Mouse (Mus musculus) intestine, embryonic 15.5 days (tissue): ENCODE results near the gene Shisa8. TPM values are rescaled to one million over a fixed set of nuclear protein-coding genes. Genes with fewer than 3 reads are reported as not detected.

Source experiments
- ATAC-seq: fragments of 200-750 bp; cut with Nextera tagmentation; 2 replicates; pipeline ENCODE4 v1.8.0; 2017; ENCODE audit warnings: moderate TSS enrichment, moderate library complexity
- H3K27ac ChIP-seq: fragments of 300-500 bp; sonication (generic); 2 replicates; pipeline ENCODE4 v1.5.1; 2015; ENCODE audit warnings: mild to moderate bottlenecking, inconsistent platforms
- H3K27me3 ChIP-seq: fragments of 300-500 bp; sonication (generic); replicated peaks from 2 replicates; pipeline ENCODE4 v1.6.1; 2015; ENCODE audit warnings: inconsistent platforms
- H3K36me3 ChIP-seq: fragments of 300-500 bp; sonication (generic); 2 replicates; pipeline ENCODE4 v1.6.1; 2015; ENCODE audit warnings: inconsistent platforms
- H3K4me1 ChIP-seq: fragments of 300-500 bp; sonication (generic); replicated peaks from 2 replicates; pipeline ENCODE4 v1.6.1; 2015; ENCODE audit warnings: inconsistent platforms
- H3K4me2 ChIP-seq: fragments of 300-500 bp; sonication (generic); replicated peaks from 2 replicates; pipeline ENCODE4 v1.6.1; 2015; ENCODE audit warnings: mild to moderate bottlenecking, inconsistent platforms
- H3K4me3 ChIP-seq: fragments of 300-500 bp; sonication (generic); replicated peaks from 2 replicates; pipeline ENCODE4 v1.5.1; 2015; ENCODE audit warnings: inconsistent platforms
- H3K9ac ChIP-seq: fragments of 300-500 bp; sonication (generic); 2 replicates; pipeline ENCODE4 v1.6.1; 2015; ENCODE audit warnings: inconsistent platforms
- H3K9me3 ChIP-seq: fragments of 300-500 bp; sonication (generic); 2 replicates; pipeline ENCODE4 v1.6.1; 2016; ENCODE audit warnings: inconsistent platforms
- WGBS: fragments of 180-500 bp; shearing (Covaris S2); methylation state at CpG from one replicate; pipeline ENCODE4 v1.1.7; 2015; 5-methylcytosine and 5-hydroxymethylcytosine counted together
- polyA plus RNA-seq: library from polyadenylated mRNA; unstranded; fragments of >200 nt; fragmentation: Nextera tagmentation; extraction: Ambion mirVana; gene quantifications from 2 replicates; pipeline ENCODE4 v1.2.1, GENCODE M21; 2015

The Shisa8 gene
- polyA plus RNA-seq, 1 experiment from 2014 or later = 0.15 TPM

- H3K36me3 ChIP-seq = no peaks in the 10 kb centered on the region
- no peak overlapping the region for H3K9ac ChIP-seq
- H3K4me3 ChIP-seq = no peak overlapping the region
- ATAC-seq = no peak
- no peak overlapping the region for H3K27ac ChIP-seq
- H3K4me2 ChIP-seq = no peak overlapping the region
- peaks cover 62% of the 10 kb centered on the region for H3K27me3 ChIP-seq
- 78% methylated on average over 11 of the region's 12 CpGs for WGBS
- peaks cover 10% of the 10 kb centered on the region for H3K4me1 ChIP-seq
- H3K9me3 ChIP-seq = no peaks in the 10 kb centered on the region
Measured at GRCm38 (mm10) chr15:82220003-82220675, 7.5 kb upstream of the Shisa8 start.

- ATAC-seq = no peak
- H3K9me3 ChIP-seq = no peaks in the 10 kb centered on the region
- peaks cover 3% of the 10 kb centered on the region for H3K4me1 ChIP-seq
- H3K27me3 ChIP-seq = peaks cover 57% of the 10 kb centered on the region
- no peak overlapping the region for H3K27ac ChIP-seq
- WGBS = 76% methylated on average over 26 of the region's 26 CpGs
- H3K36me3 ChIP-seq = no peaks in the 10 kb centered on the region
- no peak overlapping the region for H3K4me2 ChIP-seq
- H3K9ac ChIP-seq = no peak overlapping the region
- H3K4me3 ChIP-seq = no peak overlapping the region
Measured at GRCm38 (mm10) chr15:82218778-82219666, 6.4 kb upstream of the Shisa8 start.

- H3K4me3 ChIP-seq = no peak overlapping the region
Measured at GRCm38 (mm10) chr15:82217980-82218379, 5.4 kb upstream of the Shisa8 start.

GRCm38 (mm10) chr15:82217039-82217438 is 4.4 kb upstream of the Shisa8 start:
- H3K4me1 ChIP-seq = peaks cover 9% of the 10 kb centered on the region
- H3K27me3 ChIP-seq = peaks cover 64% of the 10 kb centered on the region
- no peak for ATAC-seq
- no peaks in the 10 kb centered on the region for H3K9me3 ChIP-seq
- H3K4me2 ChIP-seq = no peak overlapping the region
- H3K36me3 ChIP-seq = no peaks in the 10 kb centered on the region
- H3K9ac ChIP-seq = no peak overlapping the region
- H3K4me3 ChIP-seq = no peak overlapping the region
- H3K27ac ChIP-seq = no peak overlapping the region
- WGBS = 25% methylated on average over 7 of the region's 7 CpGs

More at GRCm38 (mm10) chr15:82217980-82218379, 5.4 kb upstream of the Shisa8 start:
- no peaks in the 10 kb centered on the region for H3K36me3 ChIP-seq
- peaks cover 61% of the 10 kb centered on the region for H3K27me3 ChIP-seq
- no peak for ATAC-seq
- no peak overlapping the region for H3K27ac ChIP-seq
- no peak overlapping the region for H3K9ac ChIP-seq
- no peaks in the 10 kb centered on the region for H3K4me1 ChIP-seq
- no peak overlapping the region for H3K4me2 ChIP-seq
- 41% methylated on average over 9 of the region's 9 CpGs for WGBS
- no peaks in the 10 kb centered on the region for H3K9me3 ChIP-seq

- Histone ChIP-seq H3K36me3 (no peaks in the 10 kb centered on the region), H3K4me1 (peaks cover 16% of the 10 kb centered on the region), H3K9me3 (no peaks in the 10 kb centered on the region), H3K4me2 (no peak overlapping the region), H3K27ac (no peak overlapping the region), H3K9ac (no peak overlapping the region), H3K27me3 (peaks cover 71% of the 10 kb centered on the region), H3K4me3 (no peak overlapping the region)
- 55% methylated on average over 20 of the region's 20 CpGs for WGBS
- ATAC-seq = no peak
Measured at GRCm38 (mm10) chr15:82216142-82216827, 3.7 kb upstream of the Shisa8 start.

- Histone ChIP-seq H3K9ac (no peak overlapping the region), H3K9me3 (no peaks in the 10 kb centered on the region), H3K36me3 (no peaks in the 10 kb centered on the region), H3K27me3 (peaks cover 74% of the 10 kb centered on the region), H3K27ac (no peak overlapping the region), H3K4me2 (no peak overlapping the region), H3K4me1 (peaks cover 16% of the 10 kb centered on the region), H3K4me3 (no peak overlapping the region)
- no peak for ATAC-seq
- WGBS = 35% methylated on average over 11 of the region's 11 CpGs
Measured at GRCm38 (mm10) chr15:82215332-82216046, 2.9 kb upstream of the Shisa8 start.

GRCm38 (mm10) chr15:82213222-82213621 is 607 bp upstream of the Shisa8 start:
- Histone ChIP-seq H3K27me3 (peaks cover 84% of the 10 kb centered on the region), H3K4me3 (no peak overlapping the region), H3K4me2 (no peak overlapping the region), H3K27ac (no peak overlapping the region), H3K9me3 (no peaks in the 10 kb centered on the region), H3K4me1 (peaks cover 16% of the 10 kb centered on the region), H3K36me3 (no peaks in the 10 kb centered on the region), H3K9ac (no peak overlapping the region)
- ATAC-seq = no peak
- WGBS = 17% methylated on average over 4 of the region's 4 CpGs

- peak overlapping the region; percentile 36 for H3K4me3 ChIP-seq
- WGBS = under 1% methylated on average over 110 of the region's 112 CpGs
- ATAC-seq = peak; percentile 57
- no peak overlapping the region for H3K9ac ChIP-seq
- peaks cover 19% of the 10 kb centered on the region for H3K4me1 ChIP-seq
- peaks cover 89% of the 10 kb centered on the region for H3K27me3 ChIP-seq
- H3K9me3 ChIP-seq = no peaks in the 10 kb centered on the region
- no peaks in the 10 kb centered on the region for H3K36me3 ChIP-seq
- peak overlapping the region; percentile 74 for H3K4me2 ChIP-seq
- H3K27ac ChIP-seq = no peak overlapping the region
Measured at GRCm38 (mm10) chr15:82211911-82212751, 484 bp downstream of the Shisa8 start.

GRCm38 (mm10) chr15:82211281-82211680 is 1.3 kb downstream of the Shisa8 start:
- peaks cover 25% of the 10 kb centered on the region for H3K4me1 ChIP-seq
- peak overlapping the region; percentile 74 for H3K4me2 ChIP-seq
- 2% methylated on average over 11 of the region's 11 CpGs for WGBS
- no peak for ATAC-seq
- peak overlapping the region; percentile 36 for H3K4me3 ChIP-seq
- no peak overlapping the region for H3K27ac ChIP-seq
- H3K36me3 ChIP-seq = no peaks in the 10 kb centered on the region
- no peaks in the 10 kb centered on the region for H3K9me3 ChIP-seq
- peaks cover 89% of the 10 kb centered on the region for H3K27me3 ChIP-seq
- no peak overlapping the region for H3K9ac ChIP-seq

GRCm38 (mm10) chr15:82210801-82211200 is 1.8 kb downstream of the Shisa8 start:
- peaks cover 89% of the 10 kb centered on the region for H3K27me3 ChIP-seq
- no peak overlapping the region for H3K4me2 ChIP-seq
- H3K4me3 ChIP-seq = no peak overlapping the region
- no peak for ATAC-seq
- H3K27ac ChIP-seq = no peak overlapping the region
- 0 out of 2 replicates have a peak, but pooled peaks cover 2% of the 10 kb centered on the region for H3K36me3 ChIP-seq
- 52% methylated on average over 1 of the region's 1 CpGs for WGBS
- H3K4me1 ChIP-seq = peaks cover 28% of the 10 kb centered on the region
- H3K9ac ChIP-seq = no peak overlapping the region
- no peaks in the 10 kb centered on the region for H3K9me3 ChIP-seq
